Mouse (Mus musculus): ENCODE measurements at regions not wholly inside any gene's neighbourhood (a gene's known extent, or its start where the extent isn't known, plus 50 kb on each side); places are given as distances from the start of the nearest gene placed in this dataset.

DNA sequence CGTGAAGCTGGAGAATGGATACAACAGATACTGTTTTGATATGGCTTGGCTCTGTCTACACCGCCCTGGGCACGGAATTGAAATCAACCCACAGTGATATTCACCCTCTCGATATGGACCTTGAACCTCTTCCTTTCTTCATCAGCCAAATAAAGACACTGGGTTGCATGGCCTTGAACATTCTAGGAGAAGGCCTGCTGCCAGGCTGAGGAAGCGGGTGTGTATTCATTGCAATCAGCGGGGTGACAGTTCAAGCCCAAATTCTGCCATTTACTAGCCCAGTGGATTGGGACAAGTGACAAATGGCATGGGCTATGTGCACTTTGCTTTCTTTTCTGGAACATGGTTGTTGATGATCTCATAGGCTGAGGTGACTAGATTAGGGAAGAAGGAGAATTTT, 92.1 kb upstream of the Cdh5 start:
- no peak for DNase-seq (ENCODE audit: low spot score in 2 of 2)

DNA sequence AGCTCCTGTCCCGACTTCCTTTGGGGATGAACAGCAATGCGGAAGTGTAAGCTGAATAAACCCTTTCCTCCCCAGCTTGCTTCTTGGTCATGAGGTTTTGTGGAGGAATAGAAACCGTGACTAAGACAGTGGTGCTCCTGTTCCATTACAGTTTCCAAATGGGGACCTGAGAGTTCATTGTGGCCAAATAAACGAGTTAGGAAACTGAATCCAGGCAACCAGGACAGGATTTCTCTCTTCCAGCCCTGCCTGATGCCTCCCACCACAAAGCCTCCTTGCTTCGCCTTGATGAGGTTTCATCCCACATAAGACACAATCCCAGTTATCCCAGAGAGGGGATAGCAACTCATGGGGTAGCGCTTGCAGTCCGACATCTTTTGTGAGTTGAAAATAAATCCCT, 79.2 kb upstream of the Cdh5 start:
- DNase-seq (ENCODE audit: low spot score in 2 of 2), result no peak

GRCm38 (mm10) chr8:104022691-104023509, 78.5 kb upstream of the Cdh5 start:
- DNase-seq (ENCODE audit: low spot score in 2 of 2), result peak; percentile 45 to 53

GRCm38 (mm10) chr8:104027161-104027821, 74.1 kb upstream of the Cdh5 start:
- DNase-seq (ENCODE audit: low spot score in 2 of 2), result peak in 1 of 2 experiments; percentile 53

DNA sequence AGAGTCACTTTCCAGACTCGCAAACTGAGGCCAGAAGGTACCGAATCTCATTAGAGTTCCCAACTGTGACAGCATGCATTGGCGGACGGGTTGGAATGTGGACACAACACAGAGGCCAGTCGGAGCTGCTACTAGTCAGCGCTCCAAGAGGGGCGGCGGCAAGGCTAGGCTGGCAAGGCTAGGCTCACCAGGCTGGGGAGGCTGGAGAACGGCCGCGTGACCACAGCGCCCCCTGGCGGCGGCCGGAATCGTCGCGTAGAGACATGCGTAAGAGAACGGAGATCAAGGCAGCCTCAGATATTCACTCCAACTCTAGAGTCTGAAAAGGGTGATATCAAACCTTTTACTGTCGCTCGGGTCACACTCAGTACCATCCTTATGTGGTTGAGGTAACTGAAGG, 72.8 kb upstream of the Cdh5 start:
- peak; percentile 69 to 89 for DNase-seq (ENCODE audit: low spot score in 2 of 2)

- DNase-seq (ENCODE audit: low spot score in 2 of 2), result peak in 1 of 2 experiments; percentile 67
Measured at GRCm38 (mm10) chr8:104032179-104032578, 69.2 kb upstream of the Cdh5 start.

DNA sequence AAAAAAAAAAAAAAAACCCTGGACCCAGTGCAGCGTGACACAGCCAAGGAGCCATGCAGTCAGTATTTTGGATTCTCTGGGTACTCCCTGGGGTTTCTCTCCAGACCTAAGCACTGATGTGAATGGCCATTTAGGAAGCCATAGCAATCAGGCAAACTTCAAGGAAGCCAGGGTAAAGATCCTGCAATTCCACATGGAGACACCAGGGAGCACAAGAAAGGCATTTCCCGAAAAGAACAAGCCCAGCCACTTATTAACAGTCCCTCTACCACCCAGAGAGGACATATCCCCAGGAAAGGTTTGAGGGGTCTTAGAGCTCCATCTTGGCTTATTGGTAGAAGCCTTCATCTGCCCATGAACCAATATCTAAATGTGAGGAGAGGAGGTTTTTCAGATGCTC, 68.3 kb upstream of the Cdh5 start:
- DNase-seq (ENCODE audit: low spot score in 2 of 2), result peak in 1 of 2 experiments; percentile 52

GRCm38 (mm10) chr8:104034286-104034685, 67.1 kb upstream of the Cdh5 start:
- no peak for DNase-seq (ENCODE audit: low spot score in 2 of 2)

DNA sequence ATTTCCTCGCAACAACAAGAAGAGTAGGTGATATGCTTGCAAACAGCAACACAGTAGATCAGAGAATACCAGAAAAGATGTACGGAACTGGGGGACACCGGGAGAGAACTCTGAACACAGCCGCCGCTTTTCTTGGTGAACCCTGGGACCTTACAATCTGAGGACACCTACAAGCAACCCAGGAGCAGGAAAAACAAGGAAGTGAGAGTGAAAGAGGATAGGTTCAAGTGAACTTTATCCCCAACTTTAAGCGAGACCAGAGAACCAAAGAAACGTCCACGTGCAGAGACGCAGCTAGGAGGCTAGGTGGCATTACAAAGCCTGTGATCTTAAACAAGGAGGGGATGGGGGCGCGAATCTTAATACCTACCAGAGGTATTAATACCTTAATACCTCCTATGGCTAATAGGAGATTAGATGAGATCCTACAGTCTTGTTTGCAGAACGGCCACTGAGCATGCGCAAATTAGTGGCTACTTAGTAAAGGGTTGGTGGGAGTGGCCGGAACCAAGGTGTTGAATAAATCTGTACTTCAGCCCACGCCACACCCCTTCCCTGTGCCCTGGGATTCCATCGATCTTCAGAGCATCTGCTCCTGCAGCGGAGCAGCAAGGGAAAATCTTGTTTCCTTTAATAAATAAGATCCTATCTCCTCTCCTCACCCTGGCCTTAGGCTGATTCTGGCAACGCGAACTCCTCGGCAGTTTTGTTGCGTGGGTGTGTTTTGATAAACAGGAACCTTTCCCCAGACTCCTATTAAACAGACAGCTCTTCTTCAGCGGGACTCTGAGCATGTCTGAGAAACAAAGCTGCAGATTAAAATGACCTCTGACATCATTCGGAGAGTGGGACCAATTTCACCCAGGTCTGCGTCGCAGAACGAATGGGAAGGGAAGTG, 64.6 kb upstream of the Cdh5 start:
- no peak for DNase-seq (ENCODE audit: low spot score in 2 of 2)

DNA sequence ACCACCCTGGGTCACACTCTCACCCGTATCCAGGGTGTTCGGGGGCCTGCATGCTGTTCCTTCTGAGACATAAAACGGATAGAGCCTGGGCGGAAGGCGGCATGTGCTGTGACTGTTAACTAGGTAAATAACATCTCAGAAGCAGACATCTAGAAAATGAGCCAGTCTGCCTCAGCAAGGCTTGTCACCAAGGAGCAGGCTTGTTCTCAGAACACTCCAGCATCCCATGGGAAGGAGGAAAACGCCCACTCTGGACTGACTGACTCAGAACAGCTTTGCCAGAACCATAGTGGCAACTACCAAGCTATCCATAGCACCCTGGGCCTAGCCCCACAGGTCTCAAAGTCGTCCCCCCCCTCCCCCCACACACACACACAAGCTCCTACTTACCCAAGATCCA, 63.8 kb upstream of the Cdh5 start:
- peak in 1 of 2 experiments; percentile 42 for DNase-seq (ENCODE audit: low spot score in 2 of 2)

DNA sequence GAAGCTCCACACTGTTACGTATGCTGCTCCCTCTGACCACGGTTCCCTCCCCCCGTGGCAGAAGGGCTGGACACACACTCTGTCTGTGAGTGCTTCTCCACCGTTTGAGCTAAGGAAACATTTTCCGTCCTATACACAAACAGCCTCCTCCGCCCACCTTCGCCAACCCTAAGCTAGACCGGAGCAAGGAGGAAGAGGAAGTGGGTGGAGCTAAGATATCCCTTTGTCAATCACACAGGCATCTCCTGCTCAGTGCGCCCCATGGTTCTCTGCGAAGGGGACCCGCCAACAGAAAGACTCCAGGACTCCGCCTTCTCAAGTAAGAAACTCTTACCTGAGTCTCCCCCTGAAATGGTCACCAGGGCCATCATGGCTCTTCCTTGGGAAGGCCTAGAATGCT, 61.9 kb upstream of the Cdh5 start:
- no peak for DNase-seq (ENCODE audit: low spot score in 2 of 2)

DNA sequence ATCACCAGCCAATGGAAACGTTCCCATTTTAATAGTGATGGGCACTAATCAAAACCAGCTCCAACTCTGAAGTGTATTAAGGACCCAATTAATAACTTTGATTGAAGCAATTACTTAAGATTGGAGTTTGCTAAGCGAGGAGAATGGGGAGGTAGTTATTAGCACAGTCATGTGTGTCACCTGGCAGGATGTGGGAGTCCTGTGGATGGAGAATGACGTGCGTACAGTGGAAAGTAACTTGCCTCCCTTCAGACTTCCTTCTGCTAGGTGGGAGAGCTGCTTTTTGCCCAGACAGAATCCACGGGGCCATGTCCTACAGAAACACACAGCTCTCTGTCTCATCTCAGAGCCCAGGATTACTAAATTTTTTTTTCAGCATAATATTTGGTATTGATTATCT, 59.9 kb upstream of the Cdh5 start:
- no peak for DNase-seq (ENCODE audit: low spot score in 2 of 2)

GRCm38 (mm10) chr8:104042434-104042833, 59.0 kb upstream of the Cdh5 start:
- DNase-seq (ENCODE audit: low spot score in 2 of 2), result no peak

DNA sequence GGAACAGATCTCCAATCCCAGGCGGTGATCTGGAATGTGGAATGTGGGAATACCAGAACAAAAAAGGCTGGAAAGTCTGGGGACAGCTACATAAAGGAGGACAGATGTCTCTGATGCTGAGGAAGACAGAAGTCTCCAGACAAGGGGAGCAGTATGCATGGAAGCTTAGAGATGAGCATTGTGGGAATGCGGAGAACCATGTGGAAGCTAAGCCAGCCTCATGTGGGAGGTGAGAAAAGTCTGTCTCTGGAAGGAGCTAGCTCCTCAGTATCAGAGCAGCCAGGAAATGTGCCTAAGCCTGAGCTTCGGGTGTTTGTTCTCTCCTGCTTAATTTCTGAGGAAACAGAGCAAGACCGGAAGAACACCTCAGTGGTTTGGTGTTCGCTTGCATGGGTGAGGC, 53.4 kb upstream of the Cdh5 start:
- peak; percentile 39 to 40 for DNase-seq (ENCODE audit: low spot score in 2 of 2)

DNA sequence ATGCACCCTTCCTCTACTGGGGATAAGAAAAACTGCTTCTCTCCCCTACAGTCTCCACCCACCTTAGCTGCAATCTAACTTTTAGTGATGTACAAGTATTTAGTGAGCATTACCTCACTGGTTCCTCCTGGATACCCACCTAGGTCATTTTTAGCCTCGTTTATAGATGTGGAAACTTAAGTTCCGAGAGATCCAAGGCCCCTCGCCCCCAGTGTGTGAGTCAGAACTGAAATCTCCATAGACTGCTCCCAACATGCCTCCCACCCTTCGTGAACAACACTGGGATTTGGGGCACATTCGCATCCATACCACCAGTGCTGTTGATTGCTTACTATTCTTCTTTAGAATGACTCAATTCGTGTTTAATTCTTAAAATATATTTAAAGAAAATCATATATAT, 52.2 kb upstream of the Cdh5 start:
- DNase-seq (ENCODE audit: low spot score in 2 of 2), result no peak

DNA sequence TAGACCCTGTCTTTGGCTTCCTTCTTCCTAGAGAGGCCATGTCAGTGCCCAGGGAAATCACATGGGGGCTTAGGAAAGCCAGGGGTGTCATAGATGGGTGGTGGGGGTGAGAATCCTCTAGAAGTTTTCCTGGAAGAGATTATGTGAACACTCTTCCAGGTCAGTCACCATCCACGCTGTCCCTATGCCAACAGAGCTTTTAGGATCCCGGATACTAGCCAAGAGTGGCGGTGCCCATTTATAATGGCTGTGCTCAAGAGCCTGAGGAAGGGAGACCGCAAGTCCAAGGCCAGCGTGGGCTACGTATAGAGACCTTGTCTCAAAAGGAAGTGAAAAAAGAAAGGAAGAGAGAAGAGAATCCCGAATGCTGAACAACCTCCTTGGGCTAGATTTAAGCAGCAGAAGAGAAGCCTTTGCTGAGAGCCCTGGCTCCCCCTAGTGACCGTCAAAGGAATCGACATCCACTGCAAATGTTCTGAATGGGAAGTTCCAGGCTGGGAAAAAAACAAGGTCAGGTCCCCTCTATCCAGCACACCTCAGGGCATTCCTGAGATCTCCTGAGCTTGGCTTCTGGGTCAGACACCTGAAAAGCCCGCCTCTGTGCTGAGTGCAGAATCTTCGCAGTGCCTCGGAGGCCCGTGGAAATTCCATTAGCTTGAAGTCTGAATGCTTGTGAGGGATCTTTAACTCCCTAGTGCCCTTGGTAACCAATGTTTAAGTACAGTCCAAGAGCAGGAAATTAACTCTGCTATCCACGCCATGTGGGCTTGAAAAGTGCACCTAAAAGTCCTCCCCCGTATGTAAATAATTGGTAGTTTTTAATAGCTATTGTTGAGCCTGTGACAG, 50.5 kb upstream of the Cdh5 start:
- DNase-seq (ENCODE audit: low spot score in 2 of 2), result peak; percentile 67 to 84

DNA sequence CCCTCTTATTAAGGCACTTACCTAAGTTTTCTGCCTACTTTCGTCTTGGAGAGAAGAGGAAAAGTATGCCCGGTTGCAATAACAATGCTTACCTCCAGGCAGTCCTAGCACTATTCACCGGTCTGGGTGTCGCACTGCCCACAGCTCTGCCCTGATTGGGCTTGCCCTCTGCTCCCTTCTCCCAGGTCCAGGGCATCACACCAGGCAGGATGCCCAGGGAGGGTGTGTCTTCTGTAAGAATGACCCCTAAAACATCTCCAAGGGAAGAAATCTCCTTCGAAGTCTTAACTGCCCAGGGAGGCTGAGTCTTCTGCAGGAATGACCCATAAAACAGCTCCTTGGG, 49.9 kb upstream of the Cdh5 start:
- DNase-seq (ENCODE audit: low spot score in 2 of 2), result no peak
